Mouse (Mus musculus): ENCODE data around the gene Nbea. TPM values are rescaled to one million over a fixed set of nuclear protein-coding genes. Genes with fewer than 3 reads are reported as not detected.

Nbea gene
- total RNA-seq, 1 experiment from 2014 or later, result 0.29 TPM

DNA sequence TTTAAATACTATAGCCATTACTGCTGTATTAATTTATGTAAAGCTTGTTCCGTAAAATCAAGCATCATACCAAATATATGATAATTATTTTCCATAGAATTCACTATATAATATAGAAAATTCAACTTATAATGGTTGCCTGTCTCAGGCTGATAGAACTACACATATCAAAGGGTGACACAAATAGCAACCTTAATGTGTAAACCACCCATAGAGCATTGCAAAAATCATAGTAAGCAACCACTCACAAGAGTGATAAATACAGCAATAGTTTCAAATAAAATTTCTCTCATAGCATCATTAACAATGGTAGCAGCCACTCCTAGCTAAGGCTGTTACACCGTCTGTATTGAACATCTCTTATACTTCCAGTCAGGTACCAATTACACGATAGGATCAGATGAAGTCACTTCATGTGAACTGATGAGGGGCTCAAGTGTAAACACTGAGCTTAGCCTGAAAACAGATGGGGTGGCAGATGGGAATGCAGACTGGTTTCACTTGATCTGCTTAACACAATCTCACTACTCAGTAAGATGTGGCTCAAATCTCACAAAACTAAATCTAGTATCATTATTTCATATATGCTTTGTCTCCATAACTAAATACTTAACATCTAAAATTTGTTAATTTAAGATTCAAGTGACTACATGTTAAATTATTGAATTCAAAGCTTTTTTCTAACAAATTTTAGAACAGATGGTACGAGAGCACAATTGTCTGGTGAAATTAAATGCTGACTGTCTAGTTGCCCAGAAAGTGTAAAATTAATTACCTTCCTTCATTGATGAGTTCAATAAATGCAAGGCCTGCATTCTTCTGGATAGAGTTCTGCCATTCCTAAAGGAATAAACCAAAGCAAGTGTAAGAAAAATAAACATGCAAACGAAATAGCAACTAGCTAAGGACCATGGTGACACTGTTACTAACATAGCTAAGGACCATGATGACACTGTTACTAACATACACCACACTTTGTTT lies 310.3 kb downstream of the Nbea start:
- no peak for ATAC-seq (replicated peaks; ENCODE audit: insufficient number of reproducible peaks, low FRiP score, low TSS enrichment, poor library complexity, severe bottlenecking)

DNA sequence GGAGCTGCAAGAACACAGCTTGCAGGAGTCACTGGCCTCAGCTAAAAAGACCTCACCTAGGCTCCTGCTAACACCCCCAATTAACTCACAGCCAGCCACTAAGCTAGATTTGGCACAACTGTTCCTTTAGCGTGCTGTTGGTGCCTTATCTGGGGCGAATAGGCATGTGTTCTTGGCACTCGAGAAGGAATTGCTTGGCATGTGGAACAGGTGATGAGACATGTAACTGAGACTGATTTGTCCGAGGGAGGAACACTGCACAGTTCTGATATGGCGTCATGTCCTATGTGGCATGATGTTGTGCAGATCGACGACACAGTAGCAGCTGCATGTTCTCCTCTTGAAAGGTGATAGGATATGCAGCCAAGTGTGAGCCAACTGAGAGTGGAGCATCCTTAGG lies 331.0 kb downstream of the Nbea start:
- ATAC-seq (replicated peaks; ENCODE audit: insufficient number of reproducible peaks, low FRiP score, low TSS enrichment, poor library complexity, severe bottlenecking), result no peak

DNA sequence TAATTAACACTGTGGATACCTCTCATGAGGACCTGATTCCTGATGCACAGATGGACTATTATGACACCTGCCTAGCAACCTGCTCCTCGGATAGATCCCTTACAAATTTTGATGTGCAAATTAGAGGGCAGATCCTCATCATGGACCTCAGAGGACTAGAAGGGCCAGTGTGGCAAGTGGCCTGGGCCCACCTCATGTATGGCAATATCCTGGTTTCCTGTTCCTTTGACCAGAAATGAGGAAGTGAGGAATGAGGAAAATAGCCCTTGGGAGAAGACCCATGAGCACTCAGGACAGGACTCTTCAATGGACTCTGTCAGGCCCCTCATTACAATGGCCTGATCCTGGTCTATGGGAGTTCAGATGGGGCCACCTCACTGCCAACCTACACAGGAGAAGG lies 336.4 kb downstream of the Nbea start:
- no peak for ATAC-seq (replicated peaks; ENCODE audit: insufficient number of reproducible peaks, low FRiP score, low TSS enrichment, poor library complexity, severe bottlenecking)

DNA sequence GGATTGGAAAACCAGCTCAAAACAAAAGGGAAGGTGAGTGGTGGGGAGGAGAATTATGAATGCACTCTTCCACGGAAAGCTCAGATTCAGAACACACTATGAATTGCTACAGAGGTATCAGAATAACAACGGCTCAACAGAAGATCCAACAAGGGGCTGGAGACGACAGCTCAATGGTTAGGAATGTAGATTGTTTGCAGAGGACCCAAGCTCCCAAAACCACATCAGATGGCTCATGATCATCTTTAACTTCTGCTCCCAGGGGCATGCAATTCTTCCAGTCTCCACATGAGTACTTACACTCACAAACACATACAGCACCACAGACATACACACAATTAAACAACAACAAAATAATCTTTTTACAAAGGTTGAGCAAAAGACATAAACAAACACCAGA lies 346.3 kb downstream of the Nbea start:
- ATAC-seq (replicated peaks; ENCODE audit: insufficient number of reproducible peaks, low FRiP score, low TSS enrichment, poor library complexity, severe bottlenecking), result no peak

DNA sequence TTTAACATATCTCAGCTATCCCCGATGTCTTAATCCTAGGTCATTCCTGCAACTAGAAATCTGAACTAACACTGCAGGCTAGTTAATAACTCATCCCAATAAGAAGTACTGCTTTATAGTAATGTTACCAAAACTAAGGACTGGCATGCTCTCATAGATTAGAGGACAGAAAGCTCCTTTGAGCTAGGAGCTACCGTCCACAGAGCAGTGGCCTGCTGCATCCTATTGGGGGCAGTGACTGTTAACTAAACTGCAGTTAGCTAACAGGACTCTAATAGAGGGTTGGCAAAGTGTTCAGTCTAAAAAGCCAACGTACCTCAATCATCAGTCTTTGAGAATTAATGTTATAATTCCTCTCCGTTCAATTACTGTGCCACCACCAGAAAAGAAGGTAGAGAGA lies 348.3 kb downstream of the Nbea start:
- ATAC-seq (replicated peaks; ENCODE audit: insufficient number of reproducible peaks, low FRiP score, low TSS enrichment, poor library complexity, severe bottlenecking), result no peak

DNA sequence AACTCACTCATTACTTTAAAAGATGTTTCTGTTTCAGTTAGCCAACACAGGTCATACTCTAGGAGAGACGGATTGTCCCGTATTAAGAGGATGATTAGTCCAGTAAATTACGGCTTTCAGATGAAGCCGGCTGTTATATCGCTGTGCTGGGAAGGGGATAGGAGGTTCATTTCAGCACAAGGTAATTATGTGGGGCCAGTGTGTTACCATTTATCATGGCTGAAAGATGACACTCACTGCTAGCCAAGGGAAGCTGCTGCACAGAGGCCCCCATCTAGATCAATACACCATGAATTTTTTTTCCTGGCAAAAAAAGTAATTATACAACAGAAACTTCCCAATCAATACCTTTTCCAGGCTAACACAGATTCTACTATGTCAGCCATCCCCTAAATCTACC lies 353.3 kb downstream of the Nbea start:
- no peak for ATAC-seq (replicated peaks; ENCODE audit: insufficient number of reproducible peaks, low FRiP score, low TSS enrichment, poor library complexity, severe bottlenecking)

DNA sequence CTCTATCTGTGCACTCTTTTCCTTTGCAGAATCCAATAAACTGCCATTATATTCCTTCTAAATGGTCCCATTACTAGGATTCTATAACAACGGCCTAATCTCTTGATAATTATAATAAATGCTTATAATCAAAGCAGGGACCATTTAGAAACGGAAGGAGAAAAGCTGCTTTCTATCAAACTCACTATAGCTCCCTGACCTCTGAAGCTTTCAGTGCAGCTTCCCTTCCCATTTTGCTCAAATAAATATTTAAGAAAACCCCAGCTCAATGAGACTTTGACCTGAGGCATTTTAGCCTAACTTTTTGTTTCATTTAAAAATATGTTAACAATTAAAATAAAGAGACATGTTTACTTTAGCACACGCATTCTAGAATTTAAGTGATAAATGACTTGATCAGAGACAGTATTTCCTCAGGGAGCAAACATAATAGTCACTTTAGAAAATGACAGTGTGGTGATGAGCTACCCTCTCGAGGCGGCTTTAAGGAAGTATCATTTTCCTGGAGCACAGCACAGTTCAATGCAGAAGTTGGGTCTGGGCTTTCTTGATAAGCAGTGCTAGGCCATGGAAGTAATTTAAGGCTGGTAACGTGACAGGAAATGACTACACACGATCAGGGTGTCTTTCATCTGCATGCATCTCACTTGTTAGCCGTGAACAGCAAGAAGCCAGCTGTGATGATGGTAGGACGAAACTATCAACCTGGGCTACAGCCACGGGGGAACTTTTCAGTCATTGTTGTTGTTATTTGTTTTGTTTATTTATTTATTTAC lies 354.8 kb downstream of the Nbea start:
- ATAC-seq (replicated peaks; ENCODE audit: insufficient number of reproducible peaks, low FRiP score, low TSS enrichment, poor library complexity, severe bottlenecking), result peak; percentile 66

DNA sequence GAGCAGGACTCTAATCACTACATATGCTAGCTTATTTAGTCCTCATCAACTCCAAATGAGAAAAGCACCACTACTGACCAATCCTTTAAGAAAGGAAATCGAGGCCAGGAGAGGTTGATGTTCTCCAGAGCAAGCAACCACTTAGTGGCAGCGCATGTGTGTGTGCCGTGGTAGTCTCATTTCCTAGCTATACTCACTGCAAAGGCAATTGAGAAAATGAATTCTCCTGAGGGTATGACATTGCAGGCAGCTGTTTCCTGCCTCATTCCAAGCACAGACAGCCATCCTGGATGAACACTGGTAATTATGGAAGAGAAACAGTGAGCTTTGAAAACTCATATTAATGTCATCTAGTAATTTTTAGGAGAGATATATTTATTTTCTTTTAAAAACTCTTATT lies 358.6 kb downstream of the Nbea start:
- ATAC-seq (replicated peaks; ENCODE audit: insufficient number of reproducible peaks, low FRiP score, low TSS enrichment, poor library complexity, severe bottlenecking), result no peak

DNA sequence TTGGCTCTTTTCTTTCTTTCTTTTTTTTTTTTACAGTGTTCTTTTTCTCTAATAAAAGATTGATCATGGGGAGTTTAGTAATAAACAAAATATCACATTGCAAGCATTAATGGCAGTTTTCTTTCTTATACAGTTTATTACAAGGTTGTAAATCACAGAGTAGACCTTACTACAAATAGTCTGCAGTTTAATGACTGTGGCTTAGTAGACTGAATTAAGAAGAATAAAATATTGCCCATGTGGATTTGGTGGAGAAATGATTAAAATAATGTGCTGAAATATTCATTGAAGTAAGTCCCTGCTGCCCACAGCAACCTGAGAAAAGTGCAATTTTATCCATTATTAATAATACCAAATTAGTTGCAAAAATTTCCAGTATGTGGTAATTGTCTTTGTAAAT lies 363.9 kb downstream of the Nbea start:
- ATAC-seq (replicated peaks; ENCODE audit: insufficient number of reproducible peaks, low FRiP score, low TSS enrichment, poor library complexity, severe bottlenecking), result no peak

DNA sequence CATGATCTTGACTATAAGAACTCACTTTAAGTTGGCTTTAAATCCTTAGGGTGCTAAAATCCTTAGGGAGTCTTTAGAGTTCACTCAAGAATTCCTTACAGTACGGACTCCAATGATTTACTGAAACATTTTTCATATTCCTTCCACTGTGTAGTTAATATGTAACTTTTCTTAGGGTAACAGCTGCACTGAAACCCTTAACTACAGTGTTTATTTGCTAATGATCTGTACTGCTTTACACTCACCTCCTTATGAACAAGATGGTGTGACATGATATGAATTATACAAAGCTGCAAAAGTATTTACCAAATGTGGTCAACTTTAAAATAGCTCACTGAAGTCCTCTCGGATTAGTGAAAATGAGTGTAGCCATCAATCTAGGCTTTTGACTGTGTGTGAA lies 365.4 kb downstream of the Nbea start:
- no peak for ATAC-seq (replicated peaks; ENCODE audit: insufficient number of reproducible peaks, low FRiP score, low TSS enrichment, poor library complexity, severe bottlenecking)

DNA sequence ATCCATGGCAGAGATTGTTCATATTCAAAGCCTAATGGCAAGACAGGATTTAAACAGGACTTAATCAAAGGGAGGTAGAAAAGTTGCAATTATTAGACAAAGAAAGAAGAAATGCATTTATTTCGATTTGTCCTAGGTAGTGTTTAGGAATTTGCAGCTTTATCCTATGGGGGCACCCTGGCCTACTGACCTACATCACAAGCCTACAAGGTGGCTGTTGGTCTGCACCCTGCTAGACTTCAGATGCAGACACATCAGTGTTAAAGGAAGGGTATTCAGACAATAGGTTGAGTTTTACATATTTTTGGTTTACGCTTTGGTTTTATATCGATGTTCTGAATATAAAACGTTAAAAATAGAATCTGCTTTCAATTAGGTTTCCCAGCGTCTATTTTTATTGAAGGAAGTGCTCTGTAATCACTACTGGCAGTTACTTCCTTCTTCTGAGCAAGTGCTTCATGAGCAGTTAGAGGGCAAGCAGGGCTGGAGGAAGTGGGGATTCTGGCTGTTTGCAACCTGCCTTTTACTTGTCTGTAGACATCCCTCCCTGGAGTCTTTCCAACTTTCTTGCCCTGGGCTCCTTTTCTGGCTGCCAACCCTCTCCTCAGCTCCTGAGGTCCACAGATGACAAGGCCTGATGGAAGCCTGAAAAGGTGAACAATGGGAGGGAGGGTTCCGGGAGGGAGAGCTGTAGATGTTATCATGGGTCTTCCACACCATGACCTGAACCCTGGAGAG lies 366.7 kb downstream of the Nbea start:
- ATAC-seq (replicated peaks; ENCODE audit: insufficient number of reproducible peaks, low FRiP score, low TSS enrichment, poor library complexity, severe bottlenecking), result peak; percentile 71; the same call in 1 of the 2 replicates

DNA sequence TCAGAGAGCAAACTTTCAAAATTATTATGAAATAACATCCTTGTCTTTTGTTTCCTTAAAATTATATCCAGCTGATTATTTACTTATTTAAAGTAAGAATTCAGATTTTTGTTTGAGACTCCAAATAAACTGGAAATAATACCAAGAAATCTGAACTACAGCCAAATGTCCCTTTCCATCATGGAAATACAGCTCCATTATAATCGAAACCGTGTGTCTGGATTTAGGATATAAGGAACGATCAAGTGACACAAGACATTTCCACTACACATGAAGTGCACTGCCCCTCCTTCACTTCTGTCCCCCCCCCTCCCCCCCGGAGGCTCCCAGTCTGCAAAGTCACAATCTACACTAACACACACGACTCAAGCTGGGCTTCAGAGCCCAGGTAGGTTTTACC lies 367.4 kb downstream of the Nbea start:
- no peak for ATAC-seq (replicated peaks; ENCODE audit: insufficient number of reproducible peaks, low FRiP score, low TSS enrichment, poor library complexity, severe bottlenecking)

DNA sequence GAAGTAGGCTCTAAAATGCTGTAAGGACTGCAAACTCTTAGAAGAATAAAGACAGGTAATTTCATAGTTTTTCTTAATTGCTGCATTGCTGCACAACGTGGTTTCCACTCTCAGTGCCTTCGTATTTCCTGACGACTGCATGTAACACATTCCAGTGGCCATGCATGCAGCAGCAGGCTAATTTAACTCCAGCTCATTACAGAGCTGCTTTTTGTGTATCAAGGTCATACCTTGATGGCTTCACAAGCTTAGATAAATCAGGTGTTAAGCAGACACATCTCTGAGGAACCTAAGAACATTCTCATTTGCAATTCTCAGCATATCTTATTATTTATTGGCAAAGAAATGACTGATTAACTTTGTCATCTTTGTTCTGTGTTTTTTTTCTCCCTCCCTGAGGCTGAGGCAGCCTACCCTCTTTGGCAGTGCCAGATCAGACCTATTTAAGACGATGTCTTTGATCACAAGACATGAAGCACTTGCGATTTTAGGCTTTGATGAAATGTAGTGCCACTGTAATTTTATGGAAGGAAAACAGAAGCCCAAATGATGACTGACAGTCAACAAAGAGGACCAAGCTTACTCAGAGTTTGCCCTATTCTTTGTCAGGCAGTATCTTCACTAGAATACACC lies 368.4 kb downstream of the Nbea start:
- ATAC-seq (replicated peaks; ENCODE audit: insufficient number of reproducible peaks, low FRiP score, low TSS enrichment, poor library complexity, severe bottlenecking), result no peak

DNA sequence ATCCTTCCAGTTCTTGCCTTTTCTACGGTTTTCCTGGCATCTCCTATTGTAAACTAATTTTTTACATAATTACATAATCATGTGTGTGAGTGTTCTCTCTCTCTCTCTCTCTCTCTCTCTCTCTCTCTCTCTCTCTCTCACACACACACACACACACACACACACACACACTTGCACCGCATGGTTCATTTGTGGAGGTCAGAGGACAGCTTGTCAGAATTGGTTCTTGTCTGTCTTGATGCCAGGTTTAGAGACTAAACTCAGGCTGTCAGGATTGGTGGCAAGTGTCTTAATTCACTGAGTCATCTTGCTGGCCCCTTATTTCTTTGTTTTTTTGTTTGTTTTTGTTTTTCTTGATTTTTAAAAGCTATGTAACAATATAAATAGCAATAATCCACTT lies 388.7 kb downstream of the Nbea start:
- no peak for ATAC-seq (replicated peaks; ENCODE audit: insufficient number of reproducible peaks, low FRiP score, low TSS enrichment, poor library complexity, severe bottlenecking)

DNA sequence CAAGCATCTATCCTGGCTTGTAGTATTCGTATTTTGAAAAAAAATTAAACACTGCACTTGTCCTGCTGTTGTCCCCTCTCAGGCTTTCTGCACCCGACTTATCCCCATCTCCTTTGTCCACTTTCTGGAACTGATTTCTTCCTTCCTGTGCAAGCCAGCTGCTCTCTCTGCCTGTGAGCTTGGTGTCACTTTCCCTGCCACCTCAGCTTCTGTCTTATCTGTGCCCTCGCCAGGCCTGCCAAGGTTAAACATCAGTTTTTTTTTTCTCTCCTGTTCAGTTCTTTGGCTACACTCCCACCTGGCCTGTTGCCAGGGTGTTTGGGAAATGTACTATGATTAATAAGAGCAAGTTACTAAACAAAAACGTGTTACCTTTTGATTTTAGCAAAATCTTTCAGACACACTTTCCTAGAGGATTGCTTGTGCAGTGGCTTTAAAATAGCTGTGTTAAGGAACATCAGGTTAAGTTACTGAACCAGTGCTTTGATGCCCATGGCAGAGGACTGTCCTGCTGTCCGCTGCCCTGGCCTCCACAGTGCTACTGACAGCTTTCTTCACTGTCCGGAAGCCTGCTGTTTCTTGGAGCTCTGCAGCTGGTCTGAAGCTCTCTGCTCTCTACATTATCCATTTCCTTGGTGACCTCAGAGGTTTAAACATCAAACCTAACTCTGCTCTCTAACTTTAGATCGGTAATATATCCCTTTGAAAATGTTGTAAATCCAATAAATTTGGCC lies 389.5 kb downstream of the Nbea start:
- ATAC-seq (replicated peaks; ENCODE audit: insufficient number of reproducible peaks, low FRiP score, low TSS enrichment, poor library complexity, severe bottlenecking), result no peak

DNA sequence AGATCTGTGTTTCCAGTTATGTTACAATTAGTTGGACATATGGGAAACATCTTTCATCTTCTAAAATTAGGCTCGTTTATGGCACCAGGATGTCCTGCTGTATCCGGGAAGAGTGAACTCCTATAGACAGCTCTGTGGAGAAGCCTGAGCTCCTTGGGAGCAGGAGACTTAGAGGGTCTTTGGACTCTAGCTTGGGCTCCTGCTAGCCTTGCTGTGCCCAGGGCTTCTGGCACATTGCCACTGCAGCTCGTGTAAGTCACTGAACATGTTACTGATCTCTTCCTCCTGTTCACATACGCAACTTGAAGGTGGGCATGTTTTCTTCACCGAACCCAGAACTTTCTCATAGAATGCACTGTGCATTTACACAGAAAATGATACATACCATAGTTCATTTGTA lies 391.2 kb downstream of the Nbea start:
- ATAC-seq (replicated peaks; ENCODE audit: insufficient number of reproducible peaks, low FRiP score, low TSS enrichment, poor library complexity, severe bottlenecking), result no peak

DNA sequence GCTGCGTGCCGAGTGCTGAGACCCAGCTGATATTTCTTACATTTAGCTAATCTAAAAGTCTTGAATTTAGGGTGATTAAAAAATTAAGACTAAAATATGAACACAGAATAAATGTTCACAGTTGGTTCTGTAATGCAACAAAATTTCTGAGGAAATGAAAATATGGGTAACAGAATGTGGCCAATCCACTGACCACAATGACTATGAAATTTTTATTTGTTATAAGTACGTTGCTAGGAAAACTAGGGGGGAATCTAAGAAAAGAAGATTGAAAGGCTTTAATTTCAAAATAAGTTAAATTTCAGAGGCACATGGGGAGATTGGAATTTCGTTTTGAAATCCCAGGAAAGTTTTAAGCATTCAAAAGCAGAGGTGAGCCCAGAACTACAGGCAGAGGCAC lies 392.9 kb downstream of the Nbea start:
- no peak for ATAC-seq (replicated peaks; ENCODE audit: insufficient number of reproducible peaks, low FRiP score, low TSS enrichment, poor library complexity, severe bottlenecking)

DNA sequence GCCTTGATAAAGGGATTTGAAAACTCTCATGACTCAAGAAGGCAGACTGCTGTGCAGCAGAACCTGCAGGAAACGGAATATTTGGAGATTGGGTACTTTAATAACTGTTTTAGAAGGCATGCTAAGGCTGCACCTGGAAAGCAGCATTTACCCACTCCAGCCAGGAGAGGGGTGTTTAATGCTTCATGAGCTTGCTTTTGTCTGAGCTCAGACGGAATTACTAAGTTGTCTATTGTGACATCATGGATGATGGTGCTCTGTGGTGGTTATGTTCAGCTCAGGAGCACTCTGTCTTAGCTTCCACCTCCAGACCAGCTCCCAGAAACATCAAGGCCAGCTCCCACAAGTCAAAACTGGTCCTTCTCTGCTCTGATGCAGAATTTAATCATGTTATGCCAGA lies 393.6 kb downstream of the Nbea start:
- ATAC-seq (replicated peaks; ENCODE audit: insufficient number of reproducible peaks, low FRiP score, low TSS enrichment, poor library complexity, severe bottlenecking), result no peak
